Mouse (Mus musculus) brown adipose tissue, adult 24 weeks (tissue): ENCODE data around the gene Wdr90. TPM values are rescaled to one million over a fixed set of nuclear protein-coding genes. Genes with fewer than 3 reads are reported as not detected.
"Not testable (repeated sequence)": the region's sequence is repeated elsewhere in the genome, so short reads cannot be mapped to it uniquely, and the experiment has no call there.

ENCODE experiments used
- H3K27ac ChIP-seq: fragments of 200-500 bp; replicated peaks from 2 replicates; pipeline ENCODE4 v1.5.1; 2012; ENCODE audit warnings: low read depth, mild to moderate bottlenecking, low read length
- H3K4me1 ChIP-seq: fragments of 200-500 bp; 2 replicates; pipeline ENCODE4 v1.6.1; 2012; ENCODE audit warnings: low read length, mixed read lengths; ENCODE audit not compliant: control insufficient read depth, insufficient read depth, insufficient read length
- H3K4me3 ChIP-seq: fragments of 200-500 bp; 2 replicates; pipeline ENCODE4 v1.5.1; 2012; ENCODE audit warnings: low read depth, mild to moderate bottlenecking, low read length, moderate library complexity; ENCODE audit not compliant: insufficient read depth
- polyA plus RNA-seq: library from polyadenylated mRNA; stranded (reverse); fragments of >200 nt; gene quantifications from 2 replicates; pipeline ENCODE4 v1.2.4, GENCODE M21; 2012; ENCODE audit not compliant: missing spikeins, insufficient read depth, insufficient read length

Gene Wdr90
- polyA plus RNA-seq, 1 experiment: 2.4 TPM

- peaks cover 15% of the 10 kb centered on the region for H3K4me1 ChIP-seq
- H3K27ac ChIP-seq: no peak overlapping the region
- peak overlapping the region; percentile 81 for H3K4me3 ChIP-seq
These were observed 36.7 kb downstream of the Wdr90 start for GRCm38 (mm10) chr17:25824362-25825142.

GRCm38 (mm10) chr17:25823452-25823851 lies 37.8 kb downstream of the Wdr90 start, which contains the start of gene Wdr24:
Gene Wdr24 (plus strand): TSS chr17:25823627.
- Histone ChIP-seq H3K4me3 (peak within 1 kb of the TSS; percentile 81), H3K4me1 (peaks cover 12% of the 10 kb centered on the region), H3K27ac (peak within 1 kb of the TSS; percentile 48; the same call in 1 of the 2 replicates)

- Histone ChIP-seq H3K4me1 (peaks cover 4% of the 10 kb centered on the region), H3K27ac (no peak overlapping the region), H3K4me3 (no peak overlapping the region)
These were observed 42.2 kb downstream of the Wdr90 start for GRCm38 (mm10) chr17:25818851-25819780.

GRCm38 (mm10) chr17:25817662-25818061 lies 43.6 kb downstream of the Wdr90 start:
- H3K4me3 ChIP-seq: no peak overlapping the region
- H3K4me1 ChIP-seq: no peaks in the 10 kb centered on the region
- H3K27ac ChIP-seq: no peak overlapping the region

- Histone ChIP-seq H3K4me1 (no peaks in the 10 kb centered on the region), H3K4me3 (no peak overlapping the region), H3K27ac (no peak overlapping the region)
These were observed 47.8 kb downstream of the Wdr90 start for GRCm38 (mm10) chr17:25813471-25813870.

- Histone ChIP-seq H3K4me3 (no peak overlapping the region), H3K4me1 (no peaks in the 10 kb centered on the region), H3K27ac (no peak overlapping the region)
These were observed 50.4 kb downstream of the Wdr90 start for GRCm38 (mm10) chr17:25810890-25811289.

- Histone ChIP-seq H3K27ac (no peak overlapping the region), H3K4me1 (no peaks in the 10 kb centered on the region), H3K4me3 (peak overlapping the region; percentile 56)
These were observed 51.5 kb downstream of the Wdr90 start for GRCm38 (mm10) chr17:25809606-25810340.

- H3K4me3 ChIP-seq: peak within 1 kb of the TSS; percentile 56
- no peaks in the 10 kb centered on the region for H3K4me1 ChIP-seq
- no peak within 1 kb of the TSS for H3K27ac ChIP-seq
These were observed 52.3 kb downstream of the Wdr90 start, which contains the start of gene Fbxl16 for GRCm38 (mm10) chr17:25808789-25809605. Gene Fbxl16 (plus strand): TSS chr17:25809085.

GRCm38 (mm10) chr17:25808028-25808427 lies 53.3 kb downstream of the Wdr90 start:
- no peaks in the 10 kb centered on the region for H3K4me1 ChIP-seq
- peak overlapping the region; percentile 1; the same call in 1 of the 2 replicates for H3K4me3 ChIP-seq
- no peak overlapping the region for H3K27ac ChIP-seq

GRCm38 (mm10) chr17:25807452-25807851 lies 53.8 kb downstream of the Wdr90 start:
- not testable (repeated sequence) for H3K4me3 ChIP-seq, H3K27ac ChIP-seq, H3K4me1 ChIP-seq

- Histone ChIP-seq H3K4me3 (no peak overlapping the region), H3K4me1 (no peaks in the 10 kb centered on the region), H3K27ac (no peak overlapping the region)
These were observed 54.8 kb downstream of the Wdr90 start for GRCm38 (mm10) chr17:25806507-25806906.

GRCm38 (mm10) chr17:25802825-25803517 lies 58.3 kb downstream of the Wdr90 start:
- Histone ChIP-seq H3K4me1 (no peaks in the 10 kb centered on the region), H3K4me3 (no peak overlapping the region), H3K27ac (no peak overlapping the region)

GRCm38 (mm10) chr17:25801029-25801428 lies 60.3 kb downstream of the Wdr90 start:
- Histone ChIP-seq H3K4me3 (no peak overlapping the region), H3K27ac (no peak overlapping the region), H3K4me1 (no peaks in the 10 kb centered on the region; the same call in 1 of the 2 replicates)
